Mouse (Mus musculus) testis, adult 2 months (tissue): ENCODE results near the gene Tcfl5.

Experiments used
- CTCF ChIP-seq: fragments of 200-500 bp; IDR thresholded peaks from 2 replicates; pipeline ENCODE4 v1.5.1; 2012; ENCODE audit warnings: low read depth, mild to moderate bottlenecking, inconsistent platforms, low read length, moderate library complexity; ENCODE audit not compliant: control insufficient read depth, insufficient read depth, insufficient replicate concordance
- POLR2A ChIP-seq: fragments of 200-500 bp; IDR thresholded peaks from 2 replicates; pipeline ENCODE4 v1.6.1; 2012; ENCODE audit warnings: low read depth, mild to moderate bottlenecking, inconsistent platforms, low read length, moderate library complexity; ENCODE audit not compliant: control insufficient read depth

DNA sequence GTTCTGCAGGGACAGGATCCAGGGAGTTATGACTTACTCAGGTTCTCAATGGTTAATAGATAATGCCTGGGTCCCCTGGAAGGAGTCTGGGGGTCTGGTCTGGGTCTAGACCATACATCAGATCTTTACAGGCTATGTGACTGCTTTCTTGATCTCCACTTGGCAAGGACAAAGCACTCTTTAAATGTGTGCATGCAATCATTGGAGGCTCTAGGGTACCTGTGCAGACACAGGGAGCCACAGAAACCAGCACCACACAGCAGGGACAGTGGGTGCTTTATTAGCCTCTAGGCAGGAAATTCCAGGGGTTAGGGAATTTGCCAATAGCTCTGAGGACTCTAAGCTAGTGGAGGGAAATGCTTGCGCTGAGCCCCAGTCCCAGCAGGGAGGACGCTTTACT is 30.6 kb downstream of the Tcfl5 start:
- TF ChIP-seq CTCF (no peak), POLR2A (no peak)
